Mouse (Mus musculus) natural killer cell, adult 2 months (primary cell): Measurements from ENCODE around the gene Mb21d2.

ENCODE experiments used
- DNase-seq, 2 experiments: peaks; one replicate each; pipeline ENCODE4 v3.0.0; 2022; ENCODE audit warnings: low spot score in 2 of 2

Gene Mb21d2

DNA sequence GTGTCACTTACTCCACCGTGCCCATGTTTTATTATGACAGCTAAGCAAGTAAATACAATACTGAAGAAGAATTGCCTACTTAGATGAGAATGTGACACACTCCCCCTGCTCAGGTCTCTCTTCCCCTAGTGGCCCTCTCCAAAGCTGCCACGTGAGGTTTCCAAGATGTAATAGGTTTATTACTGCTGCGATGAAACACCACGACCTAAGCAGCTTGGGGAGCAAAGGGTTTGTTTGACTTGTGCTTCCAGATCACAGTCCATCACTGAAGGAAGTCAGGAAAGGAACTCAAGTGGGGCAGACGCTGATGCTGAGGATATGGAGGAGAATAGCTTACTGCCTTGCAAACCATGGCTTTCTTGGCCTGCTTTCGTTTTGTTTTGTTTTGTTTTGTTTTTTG, 65.9 kb downstream of the Mb21d2 start:
- DNase-seq = no peak

DNA sequence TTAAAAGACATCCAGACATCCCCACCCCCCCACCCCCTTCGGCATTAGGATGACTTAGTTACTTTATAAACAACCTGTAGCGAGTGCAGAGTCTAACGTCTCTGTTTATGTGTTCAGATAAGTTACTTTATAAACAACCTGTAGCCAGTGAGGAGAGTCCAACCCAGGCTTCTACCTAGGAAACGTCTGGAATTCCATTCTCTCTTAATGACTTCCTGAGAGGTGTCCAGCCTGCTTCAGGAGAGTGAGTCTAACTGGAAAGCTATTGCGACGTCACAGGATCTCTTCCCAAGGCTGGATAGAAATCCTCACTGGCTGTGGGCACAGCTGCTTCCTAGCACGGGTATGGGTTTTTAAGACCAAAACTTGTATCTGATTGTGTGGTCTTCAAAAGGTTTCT, 67.4 kb downstream of the Mb21d2 start:
- no peak for DNase-seq

DNA sequence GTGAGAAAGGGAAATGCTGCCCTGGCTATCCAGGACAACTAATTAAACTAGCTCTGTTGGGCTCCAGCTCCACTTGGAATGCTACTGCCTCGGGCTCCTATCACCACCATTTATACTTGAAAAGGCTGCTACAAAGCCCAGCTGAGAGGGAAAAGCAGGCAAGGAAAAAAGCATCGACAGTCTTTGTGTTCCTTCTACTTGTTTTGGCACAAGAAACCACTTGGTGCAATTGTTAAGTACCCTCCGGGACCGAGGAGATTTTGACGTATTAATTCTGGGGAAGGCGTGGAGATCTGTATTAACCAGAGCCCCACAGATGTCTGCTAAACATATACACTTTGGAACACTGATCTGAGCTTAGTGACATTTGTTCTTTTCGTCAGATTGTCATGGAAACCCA, 69.8 kb downstream of the Mb21d2 start:
- no peak for DNase-seq

DNA sequence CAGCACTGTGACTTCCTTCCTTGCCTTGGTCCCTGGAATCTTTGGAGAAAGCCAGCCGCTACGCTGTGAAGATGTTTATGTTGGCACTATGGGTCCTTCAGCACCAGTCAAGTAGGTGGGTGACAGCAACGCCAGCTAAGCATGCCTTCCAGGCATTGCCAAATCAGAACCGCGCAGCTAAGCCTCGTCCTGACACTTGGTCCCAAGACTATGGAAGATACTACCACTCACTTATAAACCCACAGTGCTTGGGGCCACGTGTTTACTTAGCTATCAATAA, 70.5 kb downstream of the Mb21d2 start:
- DNase-seq = no peak

DNA sequence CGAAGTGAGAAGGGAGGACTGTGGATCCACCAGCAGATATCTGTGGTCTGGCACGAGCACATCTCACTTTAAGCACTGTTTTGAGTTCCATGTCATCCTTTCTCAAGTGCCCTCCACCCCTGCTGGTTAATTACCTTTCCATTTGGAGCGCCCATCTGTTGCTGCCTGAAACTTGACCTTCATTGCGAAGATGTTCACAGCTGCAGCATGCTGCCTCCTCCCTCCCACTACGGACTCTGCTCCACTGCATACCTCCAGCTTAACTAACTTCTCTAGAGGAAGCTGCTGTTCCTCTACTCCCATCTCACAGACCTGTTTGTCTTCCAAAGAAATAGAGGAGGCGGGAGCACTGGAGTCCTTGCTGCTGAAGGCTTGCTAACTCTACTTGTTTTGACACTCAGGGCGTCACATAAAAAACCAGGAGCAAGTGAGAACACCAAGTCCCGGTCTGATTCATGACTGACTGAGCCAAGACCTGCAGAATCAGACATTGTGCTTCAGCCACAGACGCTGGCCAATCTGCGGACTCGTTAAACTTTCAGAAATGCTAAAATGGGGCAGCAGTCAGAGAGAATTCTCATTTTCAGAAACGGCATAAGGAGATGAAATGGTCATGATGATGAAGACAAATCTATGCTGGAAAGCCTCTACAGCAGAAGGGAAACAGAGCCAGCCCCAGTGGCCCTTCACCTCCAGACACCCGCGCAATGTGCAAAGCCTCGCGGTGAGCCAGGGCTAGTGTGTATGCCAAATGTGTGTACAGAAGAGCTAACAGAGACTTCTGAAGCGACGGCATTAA, 71.1 kb downstream of the Mb21d2 start:
- no peak for DNase-seq

DNA sequence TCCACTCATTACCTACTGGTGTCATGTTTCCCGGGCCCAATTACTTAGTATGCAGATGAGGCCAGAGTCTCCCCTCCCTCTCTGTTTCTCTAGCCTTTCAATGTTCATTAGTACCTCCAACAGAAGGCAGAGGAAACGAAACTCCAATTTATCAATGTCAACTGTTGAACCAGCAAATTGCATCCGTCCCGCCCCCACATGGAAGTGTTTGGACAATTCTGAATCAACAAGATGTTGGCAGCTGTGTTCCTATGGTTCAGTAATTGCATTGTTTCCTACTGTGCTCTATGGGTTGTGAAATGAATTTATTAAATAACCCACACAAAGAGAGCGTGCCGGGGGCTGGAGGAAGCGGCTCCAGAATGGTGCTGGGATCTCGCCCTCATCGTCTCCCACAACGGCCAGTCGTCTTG, 78.1 kb downstream of the Mb21d2 start:
- DNase-seq = no peak

DNA sequence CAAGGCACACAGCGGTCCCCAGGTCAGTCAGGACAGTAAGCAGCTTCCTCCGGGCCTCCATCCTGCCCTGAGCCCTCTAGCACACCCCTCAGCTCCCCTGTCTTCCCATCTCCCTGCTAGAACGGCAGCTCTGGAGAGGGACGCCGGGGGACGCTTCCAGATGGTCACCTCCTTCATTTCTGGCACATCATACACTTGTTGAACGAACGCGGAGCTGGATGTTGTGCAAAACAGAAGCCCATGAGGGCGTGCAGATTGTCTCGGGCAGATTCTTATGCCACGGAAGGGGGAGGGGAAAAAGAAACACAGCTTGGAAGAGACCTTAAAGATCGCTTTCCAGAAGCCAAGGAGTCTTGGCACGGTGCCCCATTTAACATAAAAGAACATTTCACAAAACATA, 78.6 kb downstream of the Mb21d2 start:
- DNase-seq = no peak

DNA sequence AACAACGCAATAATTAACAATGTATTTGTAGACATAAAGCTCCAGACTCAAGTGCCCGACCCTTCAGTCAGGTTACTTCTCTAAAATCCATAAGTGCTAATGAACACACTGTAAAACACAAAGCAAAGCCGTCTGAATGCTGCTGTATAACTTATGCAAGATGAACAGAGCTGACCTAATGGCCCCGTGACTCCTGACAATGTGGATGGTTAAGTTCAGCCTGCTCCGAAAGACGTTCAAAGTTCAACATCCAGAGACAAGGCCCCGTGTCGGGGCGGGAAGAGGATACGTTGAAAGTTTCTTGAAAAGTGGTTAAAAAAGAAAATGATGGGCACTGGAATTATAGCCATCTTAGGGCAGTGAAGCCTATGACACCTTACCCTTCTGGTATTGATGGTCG, 83.3 kb downstream of the Mb21d2 start:
- no peak for DNase-seq

DNA sequence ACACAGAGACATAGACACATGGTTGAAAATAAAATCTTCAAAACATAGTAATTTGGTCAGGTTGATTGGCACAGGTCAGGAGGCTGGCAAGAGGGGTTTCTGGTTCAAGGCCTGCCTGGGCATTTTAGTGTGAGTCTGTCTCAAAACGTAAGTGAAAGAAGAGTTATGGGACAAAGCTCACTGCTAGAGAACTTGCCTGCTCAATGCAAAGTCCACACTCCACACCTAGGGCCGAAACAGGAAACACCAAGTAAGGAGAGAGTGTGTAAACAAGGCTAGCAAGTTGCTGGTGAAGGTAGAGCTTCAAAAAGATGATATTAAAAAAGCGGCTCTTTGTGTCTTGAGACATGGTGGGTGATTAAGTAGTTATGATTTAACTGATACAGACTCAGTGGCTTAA, 84.1 kb downstream of the Mb21d2 start:
- DNase-seq = no peak

DNA sequence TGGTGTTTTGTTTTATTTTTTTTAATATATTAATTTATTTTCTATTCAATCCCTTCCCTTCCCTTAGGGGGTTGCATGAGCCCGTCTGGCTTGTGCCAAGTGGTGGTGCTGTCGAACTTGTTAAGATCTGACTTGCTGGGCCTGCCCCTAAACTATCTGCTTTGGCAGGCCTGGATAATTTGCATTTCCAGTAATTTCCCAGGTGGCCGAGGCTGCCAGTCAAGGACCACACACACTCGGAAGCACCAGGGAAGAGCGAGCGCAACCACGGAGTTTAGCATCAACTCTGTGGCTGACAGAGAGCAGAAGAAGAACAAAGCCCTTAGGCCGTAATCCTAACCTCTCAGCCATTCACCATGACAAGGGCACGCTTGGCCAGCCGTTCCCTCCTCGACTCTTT, 88.4 kb downstream of the Mb21d2 start:
- no peak for DNase-seq

DNA sequence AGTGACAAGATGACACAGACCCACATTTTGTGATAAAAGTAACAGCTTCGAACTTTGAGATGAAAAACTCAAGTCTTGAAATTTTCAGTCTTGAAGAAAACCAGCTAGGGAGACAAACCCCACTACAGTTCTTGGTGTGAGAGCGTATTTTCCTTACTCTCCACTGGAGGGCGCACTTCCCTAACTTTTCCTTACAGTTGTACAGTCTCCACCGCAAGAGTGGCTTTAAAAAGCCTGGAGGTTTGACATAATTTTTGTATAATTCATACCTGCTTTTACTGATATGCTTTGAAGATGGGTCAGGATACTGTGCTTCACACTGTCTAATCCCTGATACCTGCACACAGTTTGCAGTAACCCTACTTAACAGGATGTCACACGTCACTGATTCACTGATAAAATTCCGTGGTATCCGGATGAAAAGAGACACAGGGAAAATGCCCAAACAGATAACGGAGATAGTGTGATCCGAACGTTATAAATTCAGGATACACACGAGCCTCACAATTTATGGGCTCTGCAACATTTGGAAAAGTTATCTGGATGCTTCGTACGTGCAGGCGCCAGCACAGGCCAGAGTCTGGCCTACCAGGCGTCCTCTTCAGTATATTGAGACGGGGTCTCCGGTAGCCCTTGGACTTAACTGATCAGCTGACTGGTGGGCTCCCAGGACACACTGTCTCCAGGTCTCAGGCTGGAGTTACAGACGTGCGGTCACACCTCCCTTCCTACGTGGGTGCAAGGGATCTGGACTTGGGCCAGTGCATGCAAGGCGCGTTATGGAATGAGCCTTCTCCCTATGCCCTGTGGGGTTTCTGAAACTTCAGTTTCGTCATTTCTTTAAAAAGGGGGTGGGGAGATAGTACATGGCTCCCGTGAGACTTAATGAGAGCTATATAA, 89.1 kb downstream of the Mb21d2 start:
- no peak for DNase-seq

DNA sequence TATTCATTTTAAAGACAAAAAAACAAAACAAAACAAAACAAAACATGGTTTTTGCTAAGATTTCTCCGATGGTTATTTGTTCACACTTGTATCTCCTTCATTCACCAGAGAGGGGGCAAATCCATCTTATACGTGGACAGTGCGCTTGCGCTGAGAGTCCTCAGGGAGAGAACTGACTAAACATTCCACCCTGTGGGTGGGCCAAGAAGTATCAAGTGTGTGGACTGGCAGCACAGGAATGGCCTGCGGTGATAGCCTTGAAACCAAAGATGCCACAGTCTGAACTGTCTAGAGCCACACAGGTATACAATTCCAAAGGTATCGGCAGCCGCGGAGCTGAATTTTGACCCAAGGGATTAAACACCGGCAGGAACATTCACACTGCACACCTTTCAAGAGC, 89.9 kb downstream of the Mb21d2 start:
- no peak for DNase-seq

DNA sequence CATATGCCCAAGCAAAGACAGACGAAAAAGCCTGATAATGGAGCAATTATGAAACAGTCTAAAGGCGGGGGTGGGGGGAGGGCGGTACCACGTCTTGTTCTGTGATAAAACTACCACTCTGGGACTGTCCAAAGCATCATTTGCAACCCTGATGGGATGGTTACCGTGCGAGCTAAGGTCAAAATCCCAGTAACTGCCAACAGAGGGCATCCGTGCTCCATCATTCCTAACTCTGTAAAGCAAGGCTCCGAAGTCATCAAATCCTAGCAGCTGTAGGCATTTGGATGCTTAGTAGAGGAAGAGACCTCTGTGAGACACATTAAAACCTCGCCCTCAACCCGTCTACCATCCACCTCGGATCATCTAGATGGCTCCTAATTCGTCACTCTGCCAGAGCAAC, 91.5 kb downstream of the Mb21d2 start:
- DNase-seq = no peak

DNA sequence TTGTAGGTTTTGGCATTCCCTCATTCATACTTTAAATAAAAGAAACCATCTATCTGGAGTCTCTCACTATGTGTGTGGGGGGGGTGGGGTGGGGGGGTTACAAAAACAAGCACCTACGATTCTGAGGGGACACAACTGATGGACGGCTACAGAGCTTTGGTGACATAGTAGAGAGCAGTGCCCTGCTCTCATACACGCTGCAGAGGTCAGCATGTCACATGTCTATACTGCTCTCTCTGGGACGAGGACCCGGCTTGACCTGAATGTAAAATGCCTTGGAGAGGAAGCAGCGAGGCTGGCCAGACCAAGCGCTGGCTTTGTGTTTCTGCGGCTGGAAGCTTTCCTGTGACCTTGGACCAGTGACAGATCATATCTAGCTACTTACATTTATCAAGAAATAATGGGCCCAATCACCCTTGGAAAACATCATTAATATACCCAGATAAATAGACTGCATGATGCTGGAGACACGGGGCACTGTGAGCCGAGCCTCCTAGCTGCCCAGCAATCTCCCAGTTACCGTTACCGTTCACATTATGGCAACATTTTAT, 97.3 kb downstream of the Mb21d2 start:
- DNase-seq = no peak

DNA sequence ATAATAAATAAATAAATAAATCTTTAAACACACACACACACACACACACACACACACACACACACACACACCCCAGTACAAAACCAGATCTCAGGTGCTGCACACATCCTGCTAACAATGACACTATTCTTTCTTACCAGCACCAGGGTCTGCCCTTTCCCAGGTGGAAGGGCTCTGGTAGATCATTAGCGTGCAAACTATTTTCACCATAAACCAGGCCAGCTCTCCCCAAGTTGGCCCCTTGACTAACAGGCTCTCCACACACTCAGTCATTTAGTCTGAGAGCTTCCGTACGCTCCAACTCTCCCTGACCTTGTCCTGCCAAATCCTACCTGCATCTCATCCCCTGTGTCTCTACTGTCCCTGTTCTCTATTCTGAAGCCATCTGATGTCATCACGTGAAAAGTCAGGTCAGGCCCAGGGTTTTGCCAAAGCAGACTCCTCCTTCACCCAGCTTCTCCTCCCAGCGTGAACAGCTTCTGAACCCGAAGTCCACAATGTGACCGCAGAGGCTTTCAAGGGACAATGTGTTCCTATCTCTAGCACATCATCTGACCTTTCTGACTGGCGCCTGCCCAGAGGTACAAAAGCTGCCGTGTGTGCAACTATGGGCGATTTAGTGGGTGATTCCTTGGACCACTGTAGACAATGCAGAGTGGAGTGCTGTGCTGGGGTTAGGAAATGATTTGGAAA, 100.1 kb downstream of the Mb21d2 start:
- no peak for DNase-seq

DNA sequence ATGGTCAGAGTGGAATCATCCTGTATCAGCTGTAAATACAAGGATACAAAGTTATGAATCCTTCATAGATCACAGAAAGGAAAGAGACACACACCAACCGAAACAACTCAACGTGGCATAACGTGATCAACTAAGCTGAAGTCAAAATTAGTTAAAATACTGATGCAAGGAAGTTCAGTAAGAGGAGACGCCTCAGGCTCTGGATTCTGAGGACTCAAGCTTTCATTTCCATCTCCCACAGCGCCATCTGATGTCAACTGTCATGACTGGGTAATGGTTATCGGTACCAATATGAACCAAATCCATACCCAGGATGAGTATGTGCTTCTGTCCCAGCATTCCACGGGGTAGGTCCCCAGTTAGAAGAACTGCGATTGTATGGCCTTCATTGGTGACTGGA, 104.7 kb downstream of the Mb21d2 start:
- DNase-seq = no peak

DNA sequence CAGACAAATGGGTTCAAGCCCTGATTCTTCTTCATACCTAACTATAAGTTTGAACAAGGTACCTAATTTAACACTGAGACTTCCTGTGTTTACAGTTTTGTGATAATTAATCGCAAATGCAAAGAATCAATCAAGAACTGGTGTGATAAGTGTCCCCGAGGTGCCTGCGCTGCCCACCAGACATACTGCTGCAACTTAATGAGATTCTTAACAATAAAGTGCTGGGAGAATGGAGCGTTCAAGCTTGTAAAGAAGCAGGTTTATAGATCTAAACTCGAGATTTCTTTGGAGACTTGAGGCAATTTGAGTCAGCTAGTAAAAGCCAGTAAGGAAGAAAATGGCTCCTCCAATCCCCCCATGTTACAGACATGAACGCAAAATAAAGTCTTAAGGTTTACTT, 107.7 kb downstream of the Mb21d2 start:
- DNase-seq = no peak

DNA sequence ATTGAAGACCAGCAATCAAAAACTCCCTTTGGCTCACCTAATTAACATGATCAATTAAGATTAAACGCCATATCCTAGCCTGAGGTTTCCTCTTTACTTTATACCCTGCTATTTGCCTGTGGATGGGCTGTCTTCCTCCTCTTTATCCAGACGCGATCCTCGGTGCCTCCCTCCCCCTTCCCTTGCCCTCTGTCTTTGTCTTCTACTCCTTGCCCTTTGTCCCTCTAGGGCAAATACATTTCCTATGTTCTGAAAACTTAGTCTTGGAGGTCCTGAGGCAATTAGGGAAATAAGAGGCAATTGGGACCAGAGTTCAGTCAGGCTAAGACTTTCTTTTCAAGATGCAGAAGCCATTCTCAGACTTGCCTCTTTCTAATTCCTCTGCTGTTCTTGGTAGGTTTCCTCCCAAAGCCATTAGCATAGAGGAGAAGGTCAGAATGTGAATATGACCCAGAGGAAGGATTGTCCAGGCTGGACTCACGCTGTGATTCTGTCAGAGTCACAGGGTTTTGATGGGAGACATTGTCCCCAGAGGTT, 110.7 kb downstream of the Mb21d2 start:
- DNase-seq = no peak

DNA sequence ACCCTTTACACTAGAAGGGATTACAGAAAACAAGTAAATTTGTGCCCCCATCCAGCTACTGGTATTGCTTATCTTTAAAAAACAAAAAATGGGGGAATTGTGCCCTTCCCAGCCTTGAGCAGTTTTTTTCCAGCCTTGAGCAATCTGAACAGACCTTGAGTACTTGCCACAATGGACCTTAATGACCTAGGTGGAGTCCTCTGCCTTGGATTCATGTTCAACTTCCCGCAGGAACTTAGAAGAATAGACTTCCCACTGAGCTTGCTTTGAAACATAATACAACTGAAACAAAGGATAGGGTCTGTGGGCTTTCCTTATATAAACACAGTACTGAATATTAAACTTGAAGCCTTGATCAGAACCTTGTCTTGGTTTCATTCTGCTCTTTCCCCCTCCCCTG, 116.2 kb downstream of the Mb21d2 start:
- no peak for DNase-seq

DNA sequence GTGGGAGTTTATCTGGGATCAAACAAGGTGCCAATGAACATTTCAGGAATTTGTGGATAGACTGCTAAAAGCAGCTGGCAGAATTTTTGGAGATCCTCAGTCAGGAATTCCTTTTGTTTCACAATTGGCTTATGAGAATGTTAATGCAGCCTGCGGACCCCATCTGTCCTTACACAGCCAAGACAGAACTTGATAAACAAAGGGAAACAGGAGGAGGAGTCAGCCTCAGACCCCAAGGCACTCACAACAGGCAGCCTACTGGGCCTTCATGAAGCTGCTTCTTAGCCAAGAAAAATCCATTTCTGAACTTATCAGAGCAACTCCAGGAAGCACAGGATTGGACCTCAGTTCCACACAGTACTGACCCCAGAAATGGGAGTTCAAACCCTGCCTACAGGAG, 120.4 kb downstream of the Mb21d2 start:
- no peak for DNase-seq

DNA sequence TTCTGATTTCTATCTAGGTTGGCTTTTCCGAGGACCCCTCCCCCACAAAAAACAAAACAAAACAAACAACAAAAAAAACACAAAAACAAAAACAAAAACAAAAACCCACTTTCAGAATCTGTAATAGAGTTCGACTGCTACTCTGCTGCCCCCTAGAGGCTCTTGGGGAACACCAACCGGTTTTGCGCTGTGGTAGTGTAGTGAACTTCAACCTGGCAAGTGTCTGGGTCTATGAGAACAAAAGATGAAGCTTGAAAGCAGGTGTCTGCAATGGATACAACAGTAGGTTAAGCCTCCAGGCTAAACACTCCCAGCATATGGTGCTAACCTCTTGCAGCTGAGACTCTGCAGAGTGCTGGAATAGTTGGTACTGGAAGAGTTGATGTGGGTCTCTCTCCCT, 136.4 kb downstream of the Mb21d2 start:
- DNase-seq = no peak
